Mouse (Mus musculus) MEL (cell line): ENCODE measurements around the gene Tmem45b. TPM values are rescaled to one million over a fixed set of nuclear protein-coding genes. Genes with fewer than 3 reads are reported as not detected.
A peak's percentile ranks its signal among the peaks of the same experiment; 100 is the strongest.

Source experiments
- DNase-seq: peaks from one replicate; pipeline ENCODE4 v3.0.0; 2011; ENCODE audit warnings: low read depth, low spot score
- H3K27ac ChIP-seq: 2 replicates; pipeline ENCODE4 v1.5.1; 2012; ENCODE audit warnings: low read depth, mild to moderate bottlenecking, control low read depth, low read length, moderate library complexity; ENCODE audit not compliant: control insufficient read depth
- H3K27me3 ChIP-seq, 2 experiments: fragments of 150-350 bp in 1 of 2; sonication (generic) in 1 of 2; 2 replicates each; pipeline ENCODE4 v1.6.1; 2012; ENCODE audit warnings: low read length in 2 of 2, mild to moderate bottlenecking in 2 of 2, improper control_type of control experiment in 1 of 2, moderate library complexity in 1 of 2; ENCODE audit not compliant: insufficient read depth in 2 of 2, control insufficient read depth in 1 of 2
- H3K36me3 ChIP-seq, 2 experiments: 2 replicates each; pipeline ENCODE4 v1.6.1; 2012 to 2014; ENCODE audit warnings: low read length in 2 of 2, improper control_type of control experiment in 1 of 2, inconsistent platforms in 1 of 2, mild to moderate bottlenecking in 1 of 2; ENCODE audit not compliant: insufficient read depth in 2 of 2, control insufficient read depth in 1 of 2
- H3K4me1 ChIP-seq, 2 experiments: fragments of 150-350 bp in 1 of 2; sonication (generic) in 1 of 2; 2 replicates each; pipeline ENCODE4 v1.6.1; 2012; ENCODE audit warnings: low read length in 2 of 2, improper control_type of control experiment in 1 of 2, mild to moderate bottlenecking in 1 of 2; ENCODE audit not compliant: insufficient read depth in 2 of 2, control insufficient read depth in 1 of 2
- H3K4me3 ChIP-seq, 2 experiments: fragments of 150-350 bp in 1 of 2; sonication (generic) in 1 of 2; 2 replicates each; pipeline ENCODE4 v1.5.1; 2012; ENCODE audit warnings: low read depth in 2 of 2, low read length in 2 of 2, mild to moderate bottlenecking in 2 of 2, moderate library complexity in 2 of 2, control low read depth in 1 of 2, improper control_type of control experiment in 1 of 2; ENCODE audit not compliant: control insufficient read depth in 1 of 2, insufficient read depth in 1 of 2
- H3K79me2 ChIP-seq: 2 replicates; pipeline ENCODE4 v1.6.1; 2012; ENCODE audit warnings: mild to moderate bottlenecking, low read length, moderate library complexity; ENCODE audit not compliant: control insufficient read depth, poor library complexity, insufficient read depth
- H3K9ac ChIP-seq: 2 replicates; pipeline ENCODE4 v1.6.1; 2012; ENCODE audit warnings: low read depth, mild to moderate bottlenecking, control low read depth, low read length, moderate library complexity; ENCODE audit not compliant: control insufficient read depth, poor library complexity, severe bottlenecking
- H3K9me3 ChIP-seq: fragments of 150-350 bp; sonication (generic); replicated peaks from 2 replicates; pipeline ENCODE4 v1.6.1; 2012; ENCODE audit warnings: mild to moderate bottlenecking, low read length, improper control_type of control experiment, moderate library complexity; ENCODE audit not compliant: insufficient read depth
- BHLHE40 ChIP-seq: IDR thresholded peaks from 2 replicates; pipeline ENCODE4 v1.6.1; 2012; ENCODE audit warnings: low read depth, mild to moderate bottlenecking, inconsistent platforms, low read length, improper control_type of control experiment, borderline replicate concordance
- CTCF ChIP-seq, 3 experiments: IDR thresholded peaks in 2 of 3; conservative IDR thresholded peaks in 1 of 3; 2 replicates each; pipeline ENCODE4 v1.5.1; 2011 to 2012; ENCODE audit warnings: low read length in 3 of 3, low read depth in 2 of 3, mild to moderate bottlenecking in 2 of 3, improper control_type of control experiment in 1 of 3, inconsistent platforms in 1 of 3, mixed read lengths in 1 of 3, moderate library complexity in 1 of 3; ENCODE audit not compliant: control insufficient read depth in 1 of 3, insufficient read depth in 1 of 3, poor library complexity in 1 of 3, severe bottlenecking in 1 of 3
- E2F4 ChIP-seq: IDR thresholded peaks from 2 replicates; pipeline ENCODE4 v1.6.1; 2011; ENCODE audit warnings: low read depth, low read length, improper control_type of control experiment, borderline replicate concordance
- ELF1 ChIP-seq: IDR thresholded peaks from 2 replicates; pipeline ENCODE4 v1.6.1; 2014; ENCODE audit warnings: low read depth, mild to moderate bottlenecking, inconsistent platforms, low read length, improper control_type of control experiment, moderate library complexity
- EP300 ChIP-seq, 2 experiments: IDR thresholded peaks; 2 replicates each; pipeline ENCODE4 v1.6.1; 2011; ENCODE audit warnings: improper control_type of control experiment in 2 of 2, low read length in 2 of 2, low read depth in 1 of 2, mild to moderate bottlenecking in 1 of 2
- GABPA ChIP-seq: IDR thresholded peaks from 2 replicates; pipeline ENCODE4 v1.6.1; 2012; ENCODE audit warnings: low read depth, mild to moderate bottlenecking, inconsistent platforms, low read length, improper control_type of control experiment, moderate library complexity
- GATA1 ChIP-seq: IDR thresholded peaks from 2 replicates; pipeline ENCODE4 v1.6.1; 2011; ENCODE audit warnings: low read depth, low read length, improper control_type of control experiment
- HCFC1 ChIP-seq: IDR thresholded peaks from 2 replicates; pipeline ENCODE4 v1.6.1; 2012; ENCODE audit warnings: low read depth, mild to moderate bottlenecking, inconsistent platforms, low read length, improper control_type of control experiment, moderate library complexity
- MAFK ChIP-seq: IDR thresholded peaks from 2 replicates; pipeline ENCODE4 v1.6.1; 2011; ENCODE audit warnings: low read depth, mild to moderate bottlenecking, low read length, improper control_type of control experiment, borderline replicate concordance
- MAX ChIP-seq: IDR thresholded peaks from 2 replicates; pipeline ENCODE4 v1.6.1; 2011; ENCODE audit warnings: low read length, improper control_type of control experiment
- MAZ ChIP-seq: IDR thresholded peaks from 2 replicates; pipeline ENCODE4 v1.6.1; 2012; ENCODE audit warnings: low read depth, mild to moderate bottlenecking, inconsistent platforms, low read length, improper control_type of control experiment
- MEF2A ChIP-seq: IDR thresholded peaks from 2 replicates; pipeline ENCODE4 v1.6.1; 2014; ENCODE audit warnings: low read depth, mild to moderate bottlenecking, inconsistent platforms, low read length, improper control_type of control experiment; ENCODE audit not compliant: poor library complexity, insufficient replicate concordance, severe bottlenecking; ENCODE audit errors: extremely low read depth
- MXI1 ChIP-seq: IDR thresholded peaks from 2 replicates; pipeline ENCODE4 v1.6.1; 2011; ENCODE audit warnings: mild to moderate bottlenecking, low read depth, low read length, improper control_type of control experiment
- MYB ChIP-seq: IDR thresholded peaks from 2 replicates; pipeline ENCODE4 v1.6.1; 2011; ENCODE audit warnings: mild to moderate bottlenecking, low read depth, low read length, improper control_type of control experiment
- NELFE ChIP-seq: IDR thresholded peaks from 2 replicates; pipeline ENCODE4 v1.6.1; 2011; ENCODE audit warnings: low read depth, low read length, improper control_type of control experiment
- NRF1 ChIP-seq: IDR thresholded peaks from 2 replicates; pipeline ENCODE4 v1.6.1; 2014; ENCODE audit warnings: low read depth, mild to moderate bottlenecking, inconsistent platforms, low read length, improper control_type of control experiment, moderate library complexity; ENCODE audit not compliant: poor library complexity, insufficient read depth, severe bottlenecking
- POLR2A ChIP-seq, 2 experiments: IDR thresholded peaks; 2 replicates each; pipeline ENCODE4 v1.6.1; 2011 to 2012; ENCODE audit warnings: low read length in 2 of 2, mild to moderate bottlenecking in 2 of 2, control low read depth in 1 of 2, improper control_type of control experiment in 1 of 2, low read depth in 1 of 2, moderate library complexity in 1 of 2; ENCODE audit not compliant: control insufficient read depth in 1 of 2, insufficient read depth in 1 of 2, poor library complexity in 1 of 2
- RAD21 ChIP-seq: IDR thresholded peaks from 2 replicates; pipeline ENCODE4 v1.6.1; 2011; ENCODE audit warnings: mild to moderate bottlenecking, low read depth, low read length, improper control_type of control experiment
- SMC3 ChIP-seq: IDR thresholded peaks from 2 replicates; pipeline ENCODE4 v1.6.1; 2011; ENCODE audit warnings: low read depth, low read length, improper control_type of control experiment
- USF1 ChIP-seq: IDR thresholded peaks from 2 replicates; pipeline ENCODE4 v1.6.1; 2014; ENCODE audit warnings: low read depth, mild to moderate bottlenecking, inconsistent platforms, low read length, improper control_type of control experiment, moderate library complexity
- ZC3H11A ChIP-seq: IDR thresholded peaks from 2 replicates; pipeline ENCODE4 v1.6.1; 2012; ENCODE audit warnings: low read depth, mild to moderate bottlenecking, inconsistent platforms, low read length, improper control_type of control experiment
- ZMIZ1 ChIP-seq: IDR thresholded peaks from 2 replicates; pipeline ENCODE4 v1.6.1; 2012; ENCODE audit warnings: low read depth, mild to moderate bottlenecking, inconsistent platforms, low read length, improper control_type of control experiment, moderate library complexity
- polyA plus RNA-seq, 2 experiments: library from polyadenylated mRNA; stranded (reverse) in 1 of 2; unstranded in 1 of 2; fragments of >175 nt in 1 of 2; fragments of >200 nt in 1 of 2; gene quantifications; 2 replicates each; pipeline versions ENCODE4 v1.2.1 to v1.2.4; 2012; ENCODE audit warnings: low replicate concordance in 2 of 2, low read depth in 1 of 2; ENCODE audit not compliant: insufficient read length in 2 of 2, insufficient read depth in 1 of 2, missing spikeins in 1 of 2
- total RNA-seq: library from RNA; depleted of rRNA; stranded (reverse); fragments of 300-350 nt; gene quantifications from 2 replicates; pipeline ENCODE4 v1.2.3, GENCODE M21; 2012

Tmem45b gene
- total and polyA plus RNA-seq, 3 experiments = not detected

GRCm38 (mm10) chr9:31404311-31404710, 60.0 kb downstream of the Tmem45b start:
- Histone ChIP-seq H3K9me3 (no peaks in the 10 kb centered on the region), H3K27ac (no peak overlapping the region), H3K36me3 (peaks cover 0 to 34% of the 10 kb centered on the region in 2 experiments; a peak in 2 of 4 replicates), H3K27me3 (no peaks in the 10 kb centered on the region), H3K9ac (no peak overlapping the region), H3K4me3 (no peak overlapping the region), H3K79me2 (no peaks in the 10 kb centered on the region), H3K4me1 (no peaks in the 10 kb centered on the region)
- no peak for TF ChIP-seq MXI1
- TF ChIP-seq MAFK = peak; percentile 88
- DNase-seq = no peak

- Histone ChIP-seq H3K4me1 (no peaks in the 10 kb centered on the region), H3K27me3 (no peaks in the 10 kb centered on the region), H3K27ac (no peak overlapping the region), H3K9ac (no peak overlapping the region), H3K79me2 (no peaks in the 10 kb centered on the region), H3K9me3 (no peaks in the 10 kb centered on the region), H3K36me3 (peaks cover 0 to 42% of the 10 kb centered on the region in 2 experiments; a peak in 2 of 4 replicates), H3K4me3 (no peak overlapping the region)
- DNase-seq = peak; percentile 74
- no peak for TF ChIP-seq E2F4
- TF ChIP-seq MAX = no peak
- peak; percentile 79 to 90 (median 84) for TF ChIP-seq CTCF (IDR thresholded peaks at IDR 0.05 in 2 of 3, conservative IDR thresholded peaks at IDR 0.05 in 1 of 3; ENCODE audit: control insufficient read depth in 1 of 3, insufficient read depth in 1 of 3, low read depth in 2 of 3, low read length in 3 of 3, poor library complexity in 1 of 3, severe bottlenecking in 1 of 3)
- TF ChIP-seq RAD21 = peak; percentile 76
- peak; percentile 72 for TF ChIP-seq SMC3
- TF ChIP-seq POLR2A (IDR thresholded peaks at IDR 0.05; ENCODE audit: control insufficient read depth in 1 of 2, insufficient read depth in 1 of 2, low read depth in 1 of 2, low read length in 2 of 2, poor library complexity in 1 of 2) = no peak
- no peak for TF ChIP-seq ZMIZ1
- no peak for TF ChIP-seq USF1
- peak; percentile 31; the same call in 1 of the 2 replicates for TF ChIP-seq ZC3H11A
- no peak for TF ChIP-seq EP300 (IDR thresholded peaks at IDR 0.05; ENCODE audit: low read depth in 1 of 2, low read length in 2 of 2)
- no peak for TF ChIP-seq GATA1
- TF ChIP-seq NRF1 = no peak
- TF ChIP-seq BHLHE40 = peak; percentile 17; the same call in 1 of the 2 replicates
- TF ChIP-seq NELFE = no peak
Observed at GRCm38 (mm10) chr9:31400441-31400840, 63.8 kb downstream of the Tmem45b start.

- Histone ChIP-seq H3K79me2 (peaks cover 19% of the 10 kb centered on the region), H3K27ac (no peak overlapping the region), H3K9me3 (no peaks in the 10 kb centered on the region), H3K4me3 (peak overlapping the region in 1 of 2 experiments; percentile 99; a peak in 3 of 4 replicates), H3K4me1 (peaks cover 0 to 14% of the 10 kb centered on the region in 2 experiments), H3K27me3 (no peaks in the 10 kb centered on the region), H3K36me3 (peaks cover 9 to 24% of the 10 kb centered on the region in 2 experiments), H3K9ac (no peak overlapping the region)
- TF ChIP-seq GATA1 (no peak), RAD21 (no peak), GABPA (no peak), BHLHE40 (no peak), EP300 (IDR thresholded peaks at IDR 0.05; ENCODE audit: low read depth in 1 of 2, low read length in 2 of 2) (no peak), NRF1 (no peak), MAFK (no peak), E2F4 (no peak), MYB (no peak), ELF1 (no peak), HCFC1 (no peak), MEF2A (no peak), NELFE (no peak), MAX (no peak), MAZ (no peak)
- no peak for DNase-seq
Observed at GRCm38 (mm10) chr9:31387206-31387605, 77.1 kb downstream of the Tmem45b start.
